Mouse (Mus musculus): ENCODE measurements around the gene Rasl10a. TPM values are rescaled to one million over a fixed set of nuclear protein-coding genes. Genes with fewer than 3 reads are reported as not detected.
A peak's percentile ranks its signal among the peaks of the same experiment; 100 is the strongest.

The Rasl10a gene
- polyA plus RNA-seq, 1 experiment from 2014 or later = 0.37 TPM

DNA sequence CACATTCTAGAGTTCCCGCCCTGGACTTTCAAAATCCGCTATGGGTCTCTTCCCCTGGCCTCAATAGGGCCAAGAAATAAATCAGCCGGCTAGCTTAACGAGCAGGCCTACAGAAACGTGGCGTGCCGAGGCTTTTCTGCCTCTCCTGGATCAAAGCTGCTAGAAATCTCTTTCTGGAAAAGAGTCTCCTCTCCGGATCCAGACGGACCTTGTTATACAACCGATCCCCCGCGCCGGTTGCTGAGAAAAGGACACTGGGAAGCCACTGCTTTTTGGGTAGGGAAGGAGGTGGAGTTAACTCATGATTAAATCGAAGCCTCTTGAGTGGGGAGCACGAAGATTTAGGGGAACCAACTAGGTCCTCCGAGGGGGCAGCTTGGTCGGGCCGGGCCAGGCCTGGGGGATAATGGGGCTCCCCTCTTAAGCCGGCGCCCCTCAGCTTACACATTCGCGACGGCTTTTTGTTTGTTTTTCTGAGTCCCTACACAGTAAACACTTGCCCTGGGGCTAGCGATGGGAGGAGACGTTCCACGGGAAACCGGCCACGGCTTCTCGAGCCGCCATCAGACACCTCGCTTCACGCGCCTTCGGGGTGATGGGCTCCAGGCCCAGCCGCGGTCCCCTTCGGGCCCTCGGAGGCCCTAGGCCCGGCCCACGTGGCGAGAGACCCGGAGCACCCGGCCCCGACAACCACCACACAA, 40.3 kb downstream of the Rasl10a start:
- peak; percentile 25 for ATAC-seq (ENCODE audit: low FRiP score, low read depth)

DNA sequence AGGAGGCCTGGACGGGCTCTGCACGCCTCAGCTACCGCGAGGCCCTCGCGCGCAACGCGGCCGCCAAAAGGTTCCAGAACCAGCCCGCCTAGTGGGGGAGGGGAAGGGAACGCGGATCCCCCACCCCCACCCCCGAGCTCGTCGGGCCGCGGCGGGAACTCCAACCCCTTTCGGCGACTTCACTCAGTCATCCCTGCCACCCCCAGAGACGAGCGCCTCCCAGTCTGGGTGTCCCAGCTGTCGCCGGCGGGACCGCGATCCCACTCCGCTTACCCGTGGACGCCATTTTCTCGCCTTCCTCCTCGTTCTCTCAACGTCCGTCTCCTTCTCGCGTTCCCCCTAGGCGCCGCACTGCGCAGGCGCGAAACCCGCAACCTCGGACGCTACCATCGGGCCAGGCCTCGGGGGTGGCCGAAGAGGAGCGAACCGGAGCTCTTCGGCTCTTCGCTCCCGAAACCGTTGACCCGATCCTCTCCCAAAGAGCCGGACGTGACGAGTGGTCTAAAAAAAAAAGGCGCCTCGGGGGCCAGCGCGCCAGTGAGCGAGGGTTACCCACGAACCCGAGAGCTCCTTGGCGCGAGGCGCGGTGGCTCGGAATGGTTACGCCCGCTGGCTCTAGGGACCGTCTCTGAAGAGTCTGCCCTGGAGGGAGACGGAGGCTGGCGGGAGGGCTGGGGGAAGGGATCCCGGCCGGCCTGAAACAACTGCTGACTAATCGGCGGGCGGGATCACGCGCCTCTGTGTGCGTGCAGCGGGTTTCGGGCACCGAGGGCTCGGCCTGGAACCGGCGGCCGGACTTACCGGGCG, 41.0 kb downstream of the Rasl10a start, which contains the start of the genes Rhbdd3 and Ewsr1:
TSS of gene Rhbdd3 (plus strand) at position 191 of the 807 bp plus-strand sequence.
TSS of gene Ewsr1 (minus strand) at position 531 of the 807 bp plus-strand sequence.
- H3K4me1 ChIP-seq = peaks cover 27% of the 10 kb centered on the region
- no peaks in the 10 kb centered on the region for H3K27me3 ChIP-seq
- H3K36me3 ChIP-seq = peaks cover 8% of the 10 kb centered on the region
- peak within 1 kb of the TSS; percentile 94 for H3K27ac ChIP-seq (replicated peaks)
- under 1% methylated on average over 84 of the region's 92 CpGs for WGBS
- H3K9me3 ChIP-seq = no peaks in the 10 kb centered on the region
- peak; percentile 91 for ATAC-seq (ENCODE audit: low FRiP score, low read depth)
- H3K4me3 ChIP-seq = peak within 1 kb of the TSS; percentile 98
- peak within 1 kb of the TSS; percentile 98 for H3K9ac ChIP-seq (replicated peaks)
- peak within 1 kb of the TSS; percentile 94 for H3K4me2 ChIP-seq (replicated peaks)

More for the DNA sequence above, 40.3 kb downstream of the Rasl10a start:
- H3K4me3 ChIP-seq = peak overlapping the region; percentile 98
- H3K27me3 ChIP-seq = no peaks in the 10 kb centered on the region
- H3K36me3 ChIP-seq = peaks cover 2% of the 10 kb centered on the region; the same call in 1 of the 2 replicates
- peak overlapping the region; percentile 94 for H3K27ac ChIP-seq (replicated peaks)
- H3K4me1 ChIP-seq = peaks cover 27% of the 10 kb centered on the region
- no peaks in the 10 kb centered on the region for H3K9me3 ChIP-seq
- H3K9ac ChIP-seq (replicated peaks) = peak overlapping the region; percentile 98
- peak overlapping the region; percentile 94 for H3K4me2 ChIP-seq (replicated peaks)
- WGBS = under 1% methylated on average over 44 of the region's 44 CpGs

- Histone ChIP-seq H3K36me3 (peaks cover 16% of the 10 kb centered on the region), H3K27me3 (no peaks in the 10 kb centered on the region), H3K4me3 (peak overlapping the region; percentile 98), H3K27ac (replicated peaks) (peak overlapping the region; percentile 94), H3K4me2 (replicated peaks) (peak overlapping the region; percentile 77), H3K4me1 (peaks cover 27% of the 10 kb centered on the region), H3K9me3 (no peaks in the 10 kb centered on the region), H3K9ac (replicated peaks) (peak overlapping the region; percentile 98)
- ATAC-seq (ENCODE audit: low FRiP score, low read depth) = peak; percentile 76
- WGBS = 0% methylated on average over 24 of the region's 31 CpGs
Observed at GRCm38 (mm10) chr11:5099576-5100183, 41.8 kb downstream of the Rasl10a start.

GRCm38 (mm10) chr11:5100283-5100682, 42.4 kb downstream of the Rasl10a start:
- ATAC-seq (ENCODE audit: low FRiP score, low read depth) = no peak
- 2% methylated on average over 7 of the region's 7 CpGs for WGBS
- H3K4me1 ChIP-seq = peaks cover 27% of the 10 kb centered on the region
- H3K9ac ChIP-seq (replicated peaks) = peak overlapping the region; percentile 98
- no peaks in the 10 kb centered on the region for H3K9me3 ChIP-seq
- H3K27me3 ChIP-seq = no peaks in the 10 kb centered on the region
- H3K27ac ChIP-seq (replicated peaks) = peak overlapping the region; percentile 94
- peak overlapping the region; percentile 98 for H3K4me3 ChIP-seq
- H3K36me3 ChIP-seq = peaks cover 20% of the 10 kb centered on the region
- peak overlapping the region; percentile 77 for H3K4me2 ChIP-seq (replicated peaks)

- no peak overlapping the region; the same call in 1 of the 2 replicates for H3K9ac ChIP-seq (replicated peaks)
- WGBS = 55% methylated on average over 5 of the region's 5 CpGs
- ATAC-seq (ENCODE audit: low FRiP score, low read depth) = no peak
Observed at GRCm38 (mm10) chr11:5100801-5101200, 42.9 kb downstream of the Rasl10a start.

GRCm38 (mm10) chr11:5101641-5102040, 43.7 kb downstream of the Rasl10a start:
- H3K27ac ChIP-seq (replicated peaks) = no peak overlapping the region
- peaks cover 26% of the 10 kb centered on the region for H3K36me3 ChIP-seq
- H3K4me2 ChIP-seq (replicated peaks) = no peak overlapping the region; the same call in 1 of the 2 replicates
- 87% methylated on average over 6 of the region's 6 CpGs for WGBS
- no peak for ATAC-seq (ENCODE audit: low FRiP score, low read depth)
- no peaks in the 10 kb centered on the region for H3K27me3 ChIP-seq
- peaks cover 20% of the 10 kb centered on the region for H3K4me1 ChIP-seq
- H3K9me3 ChIP-seq = no peaks in the 10 kb centered on the region
- no peak overlapping the region for H3K9ac ChIP-seq (replicated peaks)
- no peak overlapping the region for H3K4me3 ChIP-seq

More at GRCm38 (mm10) chr11:5100801-5101200, 42.9 kb downstream of the Rasl10a start:
- Histone ChIP-seq H3K27me3 (no peaks in the 10 kb centered on the region), H3K36me3 (peaks cover 25% of the 10 kb centered on the region), H3K27ac (replicated peaks) (no peak overlapping the region), H3K4me3 (peak overlapping the region; percentile 98), H3K4me1 (peaks cover 26% of the 10 kb centered on the region), H3K9me3 (no peaks in the 10 kb centered on the region), H3K4me2 (replicated peaks) (peak overlapping the region; percentile 77)

GRCm38 (mm10) chr11:5102384-5102783, 44.5 kb downstream of the Rasl10a start:
- Histone ChIP-seq H3K9ac (replicated peaks) (no peak overlapping the region), H3K27me3 (no peaks in the 10 kb centered on the region), H3K4me2 (replicated peaks) (no peak overlapping the region), H3K36me3 (peaks cover 26% of the 10 kb centered on the region), H3K4me1 (peaks cover 12% of the 10 kb centered on the region), H3K27ac (replicated peaks) (no peak overlapping the region), H3K9me3 (no peaks in the 10 kb centered on the region), H3K4me3 (no peak overlapping the region)
- WGBS = 91% methylated on average over 7 of the region's 7 CpGs
- ATAC-seq (ENCODE audit: low FRiP score, low read depth) = no peak

GRCm38 (mm10) chr11:5103986-5104509, 46.1 kb downstream of the Rasl10a start:
- Histone ChIP-seq H3K36me3 (peaks cover 26% of the 10 kb centered on the region), H3K4me3 (no peak overlapping the region), H3K4me2 (replicated peaks) (no peak overlapping the region), H3K27me3 (no peaks in the 10 kb centered on the region), H3K4me1 (peaks cover 9% of the 10 kb centered on the region), H3K27ac (replicated peaks) (no peak overlapping the region), H3K9me3 (no peaks in the 10 kb centered on the region), H3K9ac (replicated peaks) (0 out of 2 replicates have a peak overlapping the region, but pooled peaks have one; percentile 5)
- WGBS = 99% methylated on average over 4 of the region's 4 CpGs
- no peak for ATAC-seq (ENCODE audit: low FRiP score, low read depth)

DNA sequence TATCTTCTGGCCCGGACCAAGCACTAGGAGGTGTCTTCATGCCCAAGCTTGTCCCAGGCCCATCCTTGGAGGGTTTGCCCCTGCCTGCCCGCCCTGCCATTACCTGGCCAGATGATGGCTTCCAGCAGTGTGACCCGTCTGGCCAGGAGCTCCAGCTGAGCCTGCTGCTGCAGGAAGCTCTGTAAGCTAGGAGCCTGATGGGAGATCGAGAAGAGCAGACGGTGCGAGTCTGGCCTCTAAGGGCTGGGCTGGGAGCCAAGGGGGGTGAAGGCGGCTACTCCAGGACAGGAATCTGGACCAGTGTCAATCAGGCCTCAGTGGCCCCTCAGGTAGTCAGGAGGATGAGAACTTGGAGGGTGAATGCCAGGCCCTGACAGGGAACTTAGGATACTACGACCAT, 51.5 kb downstream of the Rasl10a start:
- Histone ChIP-seq H3K9me3 (no peaks in the 10 kb centered on the region), H3K36me3 (peaks cover 13% of the 10 kb centered on the region), H3K4me3 (no peak overlapping the region), H3K4me1 (peaks cover 7% of the 10 kb centered on the region), H3K27ac (replicated peaks) (no peak overlapping the region), H3K4me2 (replicated peaks) (no peak overlapping the region), H3K27me3 (no peaks in the 10 kb centered on the region), H3K9ac (replicated peaks) (no peak overlapping the region)
- 83% methylated on average over 8 of the region's 8 CpGs for WGBS
- ATAC-seq (ENCODE audit: low FRiP score, low read depth) = no peak
